Mouse (Mus musculus) subcutaneous adipose tissue, adult 2 months (tissue): Measurements from ENCODE around the gene Twf1. TPM values are rescaled to one million over a fixed set of nuclear protein-coding genes. Genes with fewer than 3 reads are reported as not detected.

Experiments
- polyA plus RNA-seq: library from polyadenylated mRNA; depleted of rRNA; stranded (reverse); fragments of >200 nt; gene quantifications from 2 replicates; pipeline ENCODE4 v1.2.3, GENCODE M21; 2012; ENCODE audit warnings: low replicate concordance; rRNA removed

The Twf1 gene
- 48.2 and 48.8 TPM in 2 replicates for polyA plus RNA-seq

GRCm38 (mm10) chr15:94589219-94590075 lies at the start of gene Twf1:
Gene Twf1, minus strand, starts transcription at chr15:94589889.

GRCm38 (mm10) chr15:94628830-94629601 lies 39.3 kb upstream of the Twf1 start, which contains the start of gene Tmem117:
Gene Tmem117, plus strand, starts transcription at chr15:94629232.

GRCm38 (mm10) chr15:94543409-94544051 lies 46.2 kb downstream of the Twf1 start, which contains the start of the genes Pus7l and Irak4:
Gene Pus7l, minus strand, starts transcription at chr15:94543547.
Gene Irak4, plus strand, starts transcription at chr15:94543643.

Other genes with a start within 250 kb of the Twf1 start
- gene Adamts20, start 124.5 kb downstream of the Twf1 start, polyA plus RNA-seq, result 0.41 and 0.57 TPM in 2 replicates
- gene Pus7l, start 46.3 kb downstream of the Twf1 start, polyA plus RNA-seq, result 2.5 and 5.4 TPM in 2 replicates
- gene Irak4, start 46.2 kb downstream of the Twf1 start, polyA plus RNA-seq, result 8.9 and 12.3 TPM in 2 replicates
- gene Tmem117, start 39.3 kb upstream of the Twf1 start, polyA plus RNA-seq, result 0.04 and 0.39 TPM in 2 replicates